Mouse (Mus musculus): ENCODE data around the gene Krtap4-6. TPM values are rescaled to one million over a fixed set of nuclear protein-coding genes. Genes with fewer than 3 reads are reported as not detected.
"Not testable (repeated sequence)": the region's sequence is repeated elsewhere in the genome, so short reads cannot be mapped to it uniquely, and the experiment has no call there.

The Krtap4-6 gene
- not detected in 2 replicates for polyA plus RNA-seq (2014; fragmentation: Nextera tagmentation; extraction: Ambion mirVana)

GRCm38 (mm10) chr11:99665860-99666259 is at the start of gene Krtap4-6:
Krtap4-6 (minus strand) TSS chr11:99665960.
- Histone ChIP-seq H3K4me2 (ENCODE audit: low read depth, low read length, severe bottlenecking) (no peak within 1 kb of the TSS), H3K27me3 (ENCODE audit: control insufficient read depth, insufficient read depth, low read length) (no peaks in the 10 kb centered on the region), H3K9ac (ENCODE audit: low read length) (no peak within 1 kb of the TSS), H3K4me1 (replicated peaks; ENCODE audit: control insufficient read depth, insufficient read depth, low read length) (no peaks in the 10 kb centered on the region), H3K4me3 (ENCODE audit: low read depth, low read length) (no peak within 1 kb of the TSS), H3K27ac (ENCODE audit: low read depth, low read length) (no peak within 1 kb of the TSS), H3K36me3 (ENCODE audit: control insufficient read depth, insufficient read depth, low read length) (no peaks in the 10 kb centered on the region), H3K9me3 (ENCODE audit: control insufficient read depth, low read length) (no peaks in the 10 kb centered on the region)
- DNase-seq (ENCODE audit: low spot score) (no peak), ATAC-seq (replicated peaks; ENCODE audit: low FRiP score) (no peak)

DNA sequence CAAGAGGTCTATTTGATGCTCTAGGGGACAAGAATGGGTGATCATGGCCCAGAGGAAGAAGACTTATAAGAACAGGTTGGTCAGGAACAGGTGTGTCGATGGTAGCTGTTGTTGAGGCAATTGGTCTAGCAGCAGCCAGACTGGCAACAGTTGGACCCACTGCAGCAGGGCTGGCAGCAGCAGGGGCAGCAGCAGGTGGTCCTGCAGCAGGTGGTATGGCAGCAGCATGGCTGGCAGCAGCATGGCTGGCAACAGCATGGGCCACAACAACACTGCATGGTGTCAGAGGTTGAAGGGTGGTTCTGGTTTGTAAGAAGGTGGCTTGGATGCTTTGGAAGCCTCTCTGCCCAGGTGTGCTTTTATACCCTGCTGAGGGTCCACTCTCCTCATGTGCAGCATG is 24.7 kb upstream of the Krtap4-6 start, which contains the start of gene Gm14190:
Gene Gm14190 (minus strand): TSS at position 278 of the 400 bp plus-strand sequence.
- Histone ChIP-seq H3K27ac (ENCODE audit: low read depth, low read length) (no peak within 1 kb of the TSS), H3K36me3 (ENCODE audit: control insufficient read depth, insufficient read depth, low read length) (no peaks in the 10 kb centered on the region), H3K9ac (ENCODE audit: low read length) (no peak within 1 kb of the TSS), H3K4me3 (ENCODE audit: low read depth, low read length) (no peak within 1 kb of the TSS), H3K27me3 (ENCODE audit: control insufficient read depth, insufficient read depth, low read length) (no peaks in the 10 kb centered on the region), H3K9me3 (ENCODE audit: control insufficient read depth, low read length) (no peaks in the 10 kb centered on the region), H3K4me2 (ENCODE audit: low read depth, low read length, severe bottlenecking) (no peak within 1 kb of the TSS), H3K4me1 (replicated peaks; ENCODE audit: control insufficient read depth, insufficient read depth, low read length) (no peaks in the 10 kb centered on the region)
- 88% methylated on average over 1 of the region's 1 CpGs for WGBS
- no peak for ATAC-seq (replicated peaks; ENCODE audit: low FRiP score)
- no peak for DNase-seq (ENCODE audit: low spot score)

- not testable (repeated sequence) for H3K4me3 ChIP-seq (ENCODE audit: low read depth, low read length); H3K9ac ChIP-seq (ENCODE audit: low read length); ATAC-seq (replicated peaks; ENCODE audit: low FRiP score); H3K27me3 ChIP-seq (ENCODE audit: control insufficient read depth, insufficient read depth, low read length); H3K27ac ChIP-seq (ENCODE audit: low read depth, low read length); H3K4me2 ChIP-seq (ENCODE audit: low read depth, low read length, severe bottlenecking); H3K4me1 ChIP-seq (replicated peaks; ENCODE audit: control insufficient read depth, insufficient read depth, low read length); H3K36me3 ChIP-seq (ENCODE audit: control insufficient read depth, insufficient read depth, low read length); H3K9me3 ChIP-seq (ENCODE audit: control insufficient read depth, low read length); DNase-seq (ENCODE audit: low spot score)
- 81% methylated on average over 1 of the region's 1 CpGs for WGBS
Observed at GRCm38 (mm10) chr11:99685235-99685634, 19.5 kb upstream of the Krtap4-6 start.

- H3K9ac ChIP-seq (ENCODE audit: low read length): no peak overlapping the region
- no peaks in the 10 kb centered on the region for H3K27me3 ChIP-seq (ENCODE audit: control insufficient read depth, insufficient read depth, low read length)
- no peaks in the 10 kb centered on the region for H3K9me3 ChIP-seq (ENCODE audit: control insufficient read depth, low read length)
- no peak overlapping the region for H3K4me3 ChIP-seq (ENCODE audit: low read depth, low read length)
- 95% methylated on average over 2 of the region's 2 CpGs for WGBS
- no peak overlapping the region for H3K4me2 ChIP-seq (ENCODE audit: low read depth, low read length, severe bottlenecking)
- ATAC-seq (replicated peaks; ENCODE audit: low FRiP score) (no peak), DNase-seq (ENCODE audit: low spot score) (peak; percentile 47)
- H3K4me1 ChIP-seq (replicated peaks; ENCODE audit: control insufficient read depth, insufficient read depth, low read length): no peaks in the 10 kb centered on the region
- H3K27ac ChIP-seq (ENCODE audit: low read depth, low read length): no peak overlapping the region
- H3K36me3 ChIP-seq (ENCODE audit: control insufficient read depth, insufficient read depth, low read length): no peaks in the 10 kb centered on the region
Observed at GRCm38 (mm10) chr11:99683481-99683880, 17.7 kb upstream of the Krtap4-6 start.

- H3K9ac ChIP-seq (ENCODE audit: low read length): no peak overlapping the region
- H3K36me3 ChIP-seq (ENCODE audit: control insufficient read depth, insufficient read depth, low read length): no peaks in the 10 kb centered on the region
- 89% methylated on average over 10 of the region's 10 CpGs for WGBS
- ATAC-seq (replicated peaks; ENCODE audit: low FRiP score) (no peak), DNase-seq (ENCODE audit: low spot score) (no peak)
- no peaks in the 10 kb centered on the region for H3K4me1 ChIP-seq (replicated peaks; ENCODE audit: control insufficient read depth, insufficient read depth, low read length)
- H3K9me3 ChIP-seq (ENCODE audit: control insufficient read depth, low read length): no peaks in the 10 kb centered on the region
- H3K4me2 ChIP-seq (ENCODE audit: low read depth, low read length, severe bottlenecking): no peak overlapping the region
- no peak overlapping the region for H3K4me3 ChIP-seq (ENCODE audit: low read depth, low read length)
- no peak overlapping the region for H3K27ac ChIP-seq (ENCODE audit: low read depth, low read length)
- no peaks in the 10 kb centered on the region for H3K27me3 ChIP-seq (ENCODE audit: control insufficient read depth, insufficient read depth, low read length)
Observed at GRCm38 (mm10) chr11:99662802-99663201, 3.0 kb downstream of the Krtap4-6 start.

- DNase-seq (ENCODE audit: low spot score): no peak
- no peak for ATAC-seq (replicated peaks; ENCODE audit: low FRiP score)
- no peaks in the 10 kb centered on the region for H3K9me3 ChIP-seq (ENCODE audit: control insufficient read depth, low read length)
- H3K4me1 ChIP-seq (replicated peaks; ENCODE audit: control insufficient read depth, insufficient read depth, low read length): no peaks in the 10 kb centered on the region
- no peak overlapping the region for H3K9ac ChIP-seq (ENCODE audit: low read length)
- H3K27me3 ChIP-seq (ENCODE audit: control insufficient read depth, insufficient read depth, low read length): no peaks in the 10 kb centered on the region
- no peak overlapping the region for H3K27ac ChIP-seq (ENCODE audit: low read depth, low read length)
- no peak overlapping the region for H3K4me2 ChIP-seq (ENCODE audit: low read depth, low read length, severe bottlenecking)
- 95% methylated on average over 4 of the region's 4 CpGs for WGBS
- H3K36me3 ChIP-seq (ENCODE audit: control insufficient read depth, insufficient read depth, low read length): no peaks in the 10 kb centered on the region
- no peak overlapping the region for H3K4me3 ChIP-seq (ENCODE audit: low read depth, low read length)
Observed at GRCm38 (mm10) chr11:99659256-99659655, 6.5 kb downstream of the Krtap4-6 start.

GRCm38 (mm10) chr11:99658467-99659010 is 7.2 kb downstream of the Krtap4-6 start, which contains the start of gene Gm11563:
Gm11563 (minus strand) TSS chr11:99658960.
- not testable (repeated sequence) for H3K9me3 ChIP-seq (ENCODE audit: control insufficient read depth, low read length); H3K27me3 ChIP-seq (ENCODE audit: control insufficient read depth, insufficient read depth, low read length); H3K27ac ChIP-seq (ENCODE audit: low read depth, low read length); DNase-seq (ENCODE audit: low spot score); H3K4me1 ChIP-seq (replicated peaks; ENCODE audit: control insufficient read depth, insufficient read depth, low read length); H3K4me2 ChIP-seq (ENCODE audit: low read depth, low read length, severe bottlenecking); ATAC-seq (replicated peaks; ENCODE audit: low FRiP score); H3K4me3 ChIP-seq (ENCODE audit: low read depth, low read length); H3K9ac ChIP-seq (ENCODE audit: low read length); H3K36me3 ChIP-seq (ENCODE audit: control insufficient read depth, insufficient read depth, low read length)
- 78% methylated on average over 10 of the region's 10 CpGs for WGBS

GRCm38 (mm10) chr11:99657051-99657450 is 8.7 kb downstream of the Krtap4-6 start:
- Histone ChIP-seq H3K27ac (ENCODE audit: low read depth, low read length) (no peak overlapping the region), H3K4me3 (ENCODE audit: low read depth, low read length) (no peak overlapping the region), H3K4me2 (ENCODE audit: low read depth, low read length, severe bottlenecking) (no peak overlapping the region), H3K4me1 (replicated peaks; ENCODE audit: control insufficient read depth, insufficient read depth, low read length) (no peaks in the 10 kb centered on the region), H3K9me3 (ENCODE audit: control insufficient read depth, low read length) (no peaks in the 10 kb centered on the region), H3K9ac (ENCODE audit: low read length) (no peak overlapping the region), H3K36me3 (ENCODE audit: control insufficient read depth, insufficient read depth, low read length) (no peaks in the 10 kb centered on the region), H3K27me3 (ENCODE audit: control insufficient read depth, insufficient read depth, low read length) (no peaks in the 10 kb centered on the region)
- 49% methylated on average over 5 of the region's 5 CpGs for WGBS
- DNase-seq (ENCODE audit: low spot score): no peak
- ATAC-seq (replicated peaks; ENCODE audit: low FRiP score): no peak

GRCm38 (mm10) chr11:99650136-99650535 is 15.6 kb downstream of the Krtap4-6 start, which contains the start of gene Gm11555:
Gm11555 (minus strand) TSS chr11:99650236.
- Histone ChIP-seq H3K9ac (ENCODE audit: low read length) (no peak within 1 kb of the TSS), H3K4me3 (ENCODE audit: low read depth, low read length) (no peak within 1 kb of the TSS), H3K27me3 (ENCODE audit: control insufficient read depth, insufficient read depth, low read length) (no peaks in the 10 kb centered on the region), H3K4me2 (ENCODE audit: low read depth, low read length, severe bottlenecking) (no peak within 1 kb of the TSS), H3K36me3 (ENCODE audit: control insufficient read depth, insufficient read depth, low read length) (no peaks in the 10 kb centered on the region), H3K27ac (ENCODE audit: low read depth, low read length) (no peak within 1 kb of the TSS), H3K4me1 (replicated peaks; ENCODE audit: control insufficient read depth, insufficient read depth, low read length) (no peaks in the 10 kb centered on the region), H3K9me3 (ENCODE audit: control insufficient read depth, low read length) (no peaks in the 10 kb centered on the region)
- ATAC-seq (replicated peaks; ENCODE audit: low FRiP score): no peak
- no peak for DNase-seq (ENCODE audit: low spot score)
- 84% methylated on average over 2 of the region's 2 CpGs for WGBS

Data from forebrain, embryonic 11.5 days (tissue).